Mouse (Mus musculus): ENCODE data around the gene Fuk. TPM values are rescaled to one million over a fixed set of nuclear protein-coding genes. Genes with fewer than 3 reads are reported as not detected.
"Not testable (repeated sequence)": the region's sequence is repeated elsewhere in the genome, so short reads cannot be mapped to it uniquely, and the experiment has no call there.

Fuk gene
- polyA plus RNA-seq, 1 experiment from 2014 or later: 4.3 TPM

DNA sequence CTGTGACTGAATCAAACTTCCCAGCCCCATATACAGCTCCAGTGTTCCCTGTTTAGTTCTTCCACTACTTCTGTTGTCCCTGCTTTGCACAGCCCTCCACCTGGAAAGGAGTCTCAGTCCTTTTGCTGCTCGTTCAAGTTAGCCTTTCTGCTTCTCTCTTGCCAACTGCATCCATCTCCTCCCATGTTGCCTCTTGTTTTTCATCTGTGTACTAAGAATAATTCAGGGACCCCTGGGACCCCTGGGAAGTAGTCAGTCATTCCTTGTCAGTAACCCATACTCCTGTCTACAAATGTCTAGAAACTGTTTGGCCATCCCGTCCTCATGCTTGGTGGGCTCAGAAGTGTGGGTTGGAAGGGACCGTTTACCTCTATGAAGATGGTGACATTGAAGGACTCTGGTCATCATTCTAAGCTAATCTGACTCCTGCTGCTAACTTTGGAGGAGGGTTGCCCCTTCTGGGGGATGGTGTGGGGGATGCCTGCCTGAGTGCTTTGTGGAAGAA is 18.5 kb upstream of the Fuk start:
- Histone ChIP-seq H3K4me2 (peak overlapping the region; percentile 88), H3K27ac (ENCODE audit: low read depth, low read length) (no peak overlapping the region), H3K9ac (ENCODE audit: low read length) (peak overlapping the region; percentile 93), H3K9me3 (ENCODE audit: control insufficient read depth, low read length) (no peaks in the 10 kb centered on the region), H3K27me3 (ENCODE audit: control insufficient read depth, insufficient read depth, low read length) (no peaks in the 10 kb centered on the region), H3K4me3 (ENCODE audit: low read depth, low read length) (peak overlapping the region; percentile 89), H3K36me3 (ENCODE audit: control insufficient read depth, insufficient read depth, low read length) (no peaks in the 10 kb centered on the region), H3K4me1 (ENCODE audit: control insufficient read depth, insufficient read depth, low read length) (peaks cover 19% of the 10 kb centered on the region)
- 45% methylated on average over 3 of the region's 3 CpGs for WGBS
- no peak for ATAC-seq (ENCODE audit: low FRiP score)
- no peak for DNase-seq (ENCODE audit: low spot score, missing footprints)

DNA sequence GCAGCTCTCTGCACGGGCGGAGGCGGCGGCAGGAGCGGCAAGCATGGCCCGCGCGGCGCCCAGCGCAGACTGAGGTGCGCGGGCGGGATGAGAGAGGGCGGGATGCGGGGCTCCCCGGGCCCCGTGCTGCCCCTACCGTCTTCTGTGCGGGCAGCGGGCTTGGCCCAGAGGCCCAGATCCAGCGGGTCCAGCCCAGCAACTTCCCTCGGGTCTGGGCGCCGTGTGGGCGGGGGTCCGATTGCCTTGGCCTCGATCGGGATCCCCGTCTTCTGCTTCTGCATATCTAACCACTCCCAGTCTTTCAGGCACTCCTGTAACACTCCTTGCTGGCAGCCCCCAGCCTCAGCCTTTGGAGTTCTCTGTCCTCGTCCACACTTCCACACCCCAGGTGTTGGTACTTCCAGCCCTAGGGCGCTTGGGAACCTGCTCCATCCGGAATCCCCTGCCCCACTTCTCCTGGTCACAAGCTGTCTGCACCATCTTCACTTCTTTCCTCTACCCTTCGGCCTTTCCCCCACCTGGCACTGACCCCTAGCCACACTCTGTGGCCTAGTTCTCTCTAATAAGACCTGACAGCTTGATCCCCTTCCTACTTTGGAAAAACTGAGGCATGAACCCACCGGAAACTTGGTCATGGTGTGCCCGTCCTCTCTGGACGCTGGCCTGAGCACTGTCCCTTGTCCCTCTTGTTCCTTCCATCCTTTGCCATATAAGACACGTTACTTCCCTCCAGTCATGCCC is 17.9 kb upstream of the Fuk start:
- Histone ChIP-seq H3K9me3 (ENCODE audit: control insufficient read depth, low read length) (no peaks in the 10 kb centered on the region), H3K27ac (ENCODE audit: low read depth, low read length) (peak overlapping the region; percentile 25; the same call in 1 of the 2 replicates), H3K27me3 (ENCODE audit: control insufficient read depth, insufficient read depth, low read length) (no peaks in the 10 kb centered on the region), H3K9ac (ENCODE audit: low read length) (peak overlapping the region; percentile 93), H3K4me2 (peak overlapping the region; percentile 88), H3K4me1 (ENCODE audit: control insufficient read depth, insufficient read depth, low read length) (peaks cover 19% of the 10 kb centered on the region), H3K36me3 (ENCODE audit: control insufficient read depth, insufficient read depth, low read length) (no peaks in the 10 kb centered on the region), H3K4me3 (ENCODE audit: low read depth, low read length) (peak overlapping the region; percentile 89)
- peak; percentile 77 for ATAC-seq (ENCODE audit: low FRiP score)
- 2% methylated on average over 30 of the region's 37 CpGs for WGBS
- peak; percentile 91 for DNase-seq (ENCODE audit: low spot score, missing footprints)

GRCm38 (mm10) chr8:110919341-110920031 is 17.2 kb upstream of the Fuk start, which contains the start of gene St3gal2:
Gene St3gal2, plus strand, starts transcription at chr8:110919922.
- WGBS: 3% methylated on average over 19 of the region's 36 CpGs
- Histone ChIP-seq H3K36me3 (ENCODE audit: control insufficient read depth, insufficient read depth, low read length) (no peaks in the 10 kb centered on the region), H3K27ac (ENCODE audit: low read depth, low read length) (peak within 1 kb of the TSS; percentile 25; the same call in 1 of the 2 replicates), H3K27me3 (ENCODE audit: control insufficient read depth, insufficient read depth, low read length) (no peaks in the 10 kb centered on the region), H3K4me1 (ENCODE audit: control insufficient read depth, insufficient read depth, low read length) (peaks cover 19% of the 10 kb centered on the region), H3K4me3 (ENCODE audit: low read depth, low read length) (peak within 1 kb of the TSS; percentile 89), H3K4me2 (peak within 1 kb of the TSS; percentile 88), H3K9me3 (ENCODE audit: control insufficient read depth, low read length) (no peaks in the 10 kb centered on the region), H3K9ac (ENCODE audit: low read length) (peak within 1 kb of the TSS; percentile 93)
- ATAC-seq (ENCODE audit: low FRiP score) (peak; percentile 99), DNase-seq (ENCODE audit: low spot score, missing footprints) (peak; percentile 98)

DNA sequence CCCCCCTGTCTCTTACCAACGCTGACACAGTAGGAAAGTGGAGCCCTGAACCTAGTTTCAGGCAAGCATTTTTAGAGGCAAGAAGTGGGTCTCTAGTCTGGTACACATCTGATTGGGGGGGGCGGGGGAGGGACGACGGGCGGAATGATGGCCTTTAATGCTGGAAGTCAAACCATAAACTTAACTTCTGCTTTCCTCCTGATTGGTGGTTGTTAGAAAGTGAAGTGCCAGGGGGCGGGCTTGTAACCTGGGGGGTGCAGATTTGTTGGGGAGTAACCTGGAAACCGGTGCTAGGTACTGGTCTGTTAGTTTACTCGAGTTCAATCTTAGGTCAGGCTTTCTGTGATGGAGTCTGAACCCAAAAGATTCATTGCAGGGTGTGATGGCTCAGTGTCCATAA is 16.2 kb upstream of the Fuk start:
- peaks cover 19% of the 10 kb centered on the region for H3K4me1 ChIP-seq (ENCODE audit: control insufficient read depth, insufficient read depth, low read length)
- no peak for DNase-seq (ENCODE audit: low spot score, missing footprints)
- no peaks in the 10 kb centered on the region for H3K9me3 ChIP-seq (ENCODE audit: control insufficient read depth, low read length)
- H3K4me3 ChIP-seq (ENCODE audit: low read depth, low read length): no peak overlapping the region
- 75% methylated on average over 8 of the region's 8 CpGs for WGBS
- H3K9ac ChIP-seq (ENCODE audit: low read length): no peak overlapping the region
- no peaks in the 10 kb centered on the region for H3K36me3 ChIP-seq (ENCODE audit: control insufficient read depth, insufficient read depth, low read length)
- no peak overlapping the region for H3K4me2 ChIP-seq
- ATAC-seq (ENCODE audit: low FRiP score): no peak
- H3K27ac ChIP-seq (ENCODE audit: low read depth, low read length): no peak overlapping the region
- no peaks in the 10 kb centered on the region for H3K27me3 ChIP-seq (ENCODE audit: control insufficient read depth, insufficient read depth, low read length)

DNA sequence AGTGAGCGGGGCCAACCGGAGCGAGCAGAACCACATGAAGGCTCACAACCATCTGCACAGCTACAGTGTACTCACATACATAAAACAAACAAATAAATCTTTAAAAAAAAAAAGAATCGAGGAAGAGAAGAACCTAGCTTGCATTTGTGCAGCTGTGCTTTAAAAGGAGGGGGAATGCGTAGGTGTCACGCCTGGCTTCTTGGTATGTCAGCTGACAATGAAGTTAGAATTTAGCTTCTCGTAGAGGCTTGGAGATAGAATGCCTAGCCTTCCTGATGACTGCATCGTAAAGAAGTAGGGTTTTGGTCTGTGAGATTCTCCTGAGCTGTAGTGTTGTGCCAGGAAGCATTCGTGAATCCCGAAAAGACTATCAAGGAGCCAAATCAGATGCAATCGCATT is 15.7 kb upstream of the Fuk start:
- H3K9me3 ChIP-seq (ENCODE audit: control insufficient read depth, low read length): no peaks in the 10 kb centered on the region
- no peaks in the 10 kb centered on the region for H3K27me3 ChIP-seq (ENCODE audit: control insufficient read depth, insufficient read depth, low read length)
- no peak for ATAC-seq (ENCODE audit: low FRiP score)
- H3K4me1 ChIP-seq (ENCODE audit: control insufficient read depth, insufficient read depth, low read length): peaks cover 19% of the 10 kb centered on the region
- no peaks in the 10 kb centered on the region for H3K36me3 ChIP-seq (ENCODE audit: control insufficient read depth, insufficient read depth, low read length)
- H3K4me2 ChIP-seq: no peak overlapping the region
- DNase-seq (ENCODE audit: low spot score, missing footprints): no peak
- H3K4me3 ChIP-seq (ENCODE audit: low read depth, low read length): no peak overlapping the region
- H3K27ac ChIP-seq (ENCODE audit: low read depth, low read length): no peak overlapping the region
- WGBS: 86% methylated on average over 11 of the region's 11 CpGs
- no peak overlapping the region for H3K9ac ChIP-seq (ENCODE audit: low read length)

DNA sequence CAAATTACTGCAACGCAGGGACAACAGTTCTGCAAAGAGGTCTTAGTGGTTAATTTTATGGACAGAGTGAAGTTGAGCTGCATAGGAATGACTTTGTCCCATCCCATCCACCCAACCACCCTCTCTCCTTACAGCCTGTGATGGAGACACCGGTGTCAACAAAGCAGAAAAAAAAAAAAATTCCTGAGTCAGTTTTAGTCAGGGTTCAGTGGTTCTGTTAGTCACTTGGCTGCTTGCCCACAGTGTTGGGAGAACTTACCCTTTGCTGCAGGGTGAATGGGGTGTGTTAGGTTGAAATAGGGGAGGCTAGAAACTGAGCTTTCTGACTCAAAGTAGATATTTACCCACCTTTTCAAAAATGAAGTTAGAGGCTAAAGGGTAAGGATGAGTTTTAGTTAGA is 15.1 kb upstream of the Fuk start:
- WGBS: 74% methylated on average over 2 of the region's 2 CpGs
- no peaks in the 10 kb centered on the region for H3K27me3 ChIP-seq (ENCODE audit: control insufficient read depth, insufficient read depth, low read length)
- DNase-seq (ENCODE audit: low spot score, missing footprints): no peak
- H3K9ac ChIP-seq (ENCODE audit: low read length): no peak overlapping the region
- H3K36me3 ChIP-seq (ENCODE audit: control insufficient read depth, insufficient read depth, low read length): no peaks in the 10 kb centered on the region
- no peak overlapping the region for H3K4me2 ChIP-seq
- no peak overlapping the region for H3K4me3 ChIP-seq (ENCODE audit: low read depth, low read length)
- peaks cover 19% of the 10 kb centered on the region for H3K4me1 ChIP-seq (ENCODE audit: control insufficient read depth, insufficient read depth, low read length)
- no peak overlapping the region for H3K27ac ChIP-seq (ENCODE audit: low read depth, low read length)
- no peak for ATAC-seq (ENCODE audit: low FRiP score)
- H3K9me3 ChIP-seq (ENCODE audit: control insufficient read depth, low read length): no peaks in the 10 kb centered on the region

- ATAC-seq (ENCODE audit: low FRiP score) (no peak), DNase-seq (ENCODE audit: low spot score, missing footprints) (no peak)
- no peaks in the 10 kb centered on the region for H3K27me3 ChIP-seq (ENCODE audit: control insufficient read depth, insufficient read depth, low read length)
Measured at GRCm38 (mm10) chr8:110911576-110912570, 9.6 kb upstream of the Fuk start.

DNA sequence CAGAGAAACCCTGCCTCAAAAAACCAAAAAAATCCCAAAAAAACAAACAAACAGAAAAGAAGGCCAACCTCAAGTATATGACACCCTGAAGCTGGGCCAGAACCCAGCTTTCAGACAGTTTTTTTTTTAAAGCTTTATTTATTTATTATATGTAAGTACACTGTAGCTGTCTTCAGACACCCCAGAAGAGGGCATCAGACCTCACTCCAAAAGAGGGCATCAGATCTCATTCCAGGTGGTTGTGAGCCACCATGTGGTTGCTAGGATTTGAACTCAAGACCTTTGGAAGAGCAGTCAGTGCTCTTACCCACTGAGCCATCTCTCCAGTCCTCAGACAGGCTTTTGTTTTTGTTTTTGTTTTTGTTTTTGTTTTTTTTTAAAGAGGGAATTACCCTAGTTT is 7.6 kb upstream of the Fuk start:
- H3K9me3 ChIP-seq (ENCODE audit: control insufficient read depth, low read length); H3K9ac ChIP-seq (ENCODE audit: low read length); DNase-seq (ENCODE audit: low spot score, missing footprints); H3K4me1 ChIP-seq (ENCODE audit: control insufficient read depth, insufficient read depth, low read length); H3K27me3 ChIP-seq (ENCODE audit: control insufficient read depth, insufficient read depth, low read length); ATAC-seq (ENCODE audit: low FRiP score); H3K36me3 ChIP-seq (ENCODE audit: control insufficient read depth, insufficient read depth, low read length); H3K4me3 ChIP-seq (ENCODE audit: low read depth, low read length); H3K4me2 ChIP-seq; H3K27ac ChIP-seq (ENCODE audit: low read depth, low read length): not testable (repeated sequence)

More at GRCm38 (mm10) chr8:110911576-110912570, 9.6 kb upstream of the Fuk start:
- Histone ChIP-seq H3K4me3 (ENCODE audit: low read depth, low read length) (no peak overlapping the region), H3K9me3 (ENCODE audit: control insufficient read depth, low read length) (no peaks in the 10 kb centered on the region), H3K4me1 (ENCODE audit: control insufficient read depth, insufficient read depth, low read length) (no peaks in the 10 kb centered on the region), H3K9ac (ENCODE audit: low read length) (no peak overlapping the region), H3K27ac (ENCODE audit: low read depth, low read length) (no peak overlapping the region), H3K36me3 (ENCODE audit: control insufficient read depth, insufficient read depth, low read length) (no peaks in the 10 kb centered on the region), H3K4me2 (no peak overlapping the region)
- 87% methylated on average over 15 of the region's 15 CpGs for WGBS

Data from midbrain, embryonic 11.5 days (tissue).